Mouse (Mus musculus): ENCODE results near the gene Psmb3. TPM values are rescaled to one million over a fixed set of nuclear protein-coding genes. Genes with fewer than 3 reads are reported as not detected.

The Psmb3 gene
- total and polyA plus RNA-seq, 3 experiments: 648 to 914 TPM; not detected in 1

GRCm38 (mm10) chr11:97719041-97719440 lies 15.8 kb downstream of the Psmb3 start:
- no peaks in the 10 kb centered on the region for H3K9me3 ChIP-seq (replicated peaks; ENCODE audit: insufficient read depth, low read length)
- H3K4me1 ChIP-seq (ENCODE audit: control insufficient read depth in 1 of 2, insufficient read depth in 2 of 2, low read length in 2 of 2): peaks cover 0 to 3% of the 10 kb centered on the region in 2 experiments; a peak in 2 of 4 replicates
- no peak overlapping the region for H3K9ac ChIP-seq (ENCODE audit: control insufficient read depth, low read depth, low read length, poor library complexity, severe bottlenecking)
- no peak for TF ChIP-seq TBP (IDR thresholded peaks at IDR 0.05; ENCODE audit: low read depth, low read length)
- no peak for TF ChIP-seq USF1 (IDR thresholded peaks at IDR 0.05; ENCODE audit: low read depth, low read length)
- TF ChIP-seq ZKSCAN1 (IDR thresholded peaks at IDR 0.05; ENCODE audit: low read depth, low read length): no peak
- no peak for TF ChIP-seq NELFE (IDR thresholded peaks at IDR 0.05; ENCODE audit: low read depth, low read length)
- no peak for TF ChIP-seq EP300 (IDR thresholded peaks at IDR 0.05; ENCODE audit: low read depth in 1 of 2, low read length in 2 of 2)
- no peak for TF ChIP-seq CTCF (IDR thresholded peaks at IDR 0.05 in 2 of 3, conservative IDR thresholded peaks at IDR 0.05 in 1 of 3; ENCODE audit: control insufficient read depth in 1 of 3, insufficient read depth in 1 of 3, low read depth in 2 of 3, low read length in 3 of 3, poor library complexity in 1 of 3, severe bottlenecking in 1 of 3)
- no peak for TF ChIP-seq ELF1 (IDR thresholded peaks at IDR 0.05; ENCODE audit: low read depth, low read length)
- TF ChIP-seq POLR2AphosphoS2 (IDR thresholded peaks at IDR 0.05; ENCODE audit: low read length): no peak
- TF ChIP-seq TAL1 (IDR thresholded peaks at IDR 0.05; ENCODE audit: low read length): no peak
- no peak for TF ChIP-seq ZNF384 (IDR thresholded peaks at IDR 0.05; ENCODE audit: low read depth, low read length)
- TF ChIP-seq MXI1 (IDR thresholded peaks at IDR 0.05; ENCODE audit: low read depth, low read length): no peak
- TF ChIP-seq JUND (IDR thresholded peaks at IDR 0.05; ENCODE audit: low read depth, low read length): no peak
- TF ChIP-seq RAD21 (IDR thresholded peaks at IDR 0.05; ENCODE audit: low read depth, low read length): no peak
- TF ChIP-seq MYB (IDR thresholded peaks at IDR 0.05; ENCODE audit: low read depth, low read length): no peak
- no peak for TF ChIP-seq MAX (IDR thresholded peaks at IDR 0.05; ENCODE audit: low read length)
- H3K27ac ChIP-seq (ENCODE audit: control insufficient read depth, low read depth, low read length): no peak overlapping the region; the same call in 1 of the 2 replicates
- peaks cover 3 to 12% of the 10 kb centered on the region in 2 experiments; a peak in 3 of 4 replicates for H3K36me3 ChIP-seq (ENCODE audit: control insufficient read depth in 1 of 2, insufficient read depth in 2 of 2, low read length in 2 of 2)
- H3K79me2 ChIP-seq (ENCODE audit: control insufficient read depth, insufficient read depth, low read length, poor library complexity): no peaks in the 10 kb centered on the region
- no peaks in the 10 kb centered on the region for H3K27me3 ChIP-seq (ENCODE audit: control insufficient read depth in 1 of 2, insufficient read depth in 2 of 2, low read length in 2 of 2)
- H3K4me3 ChIP-seq (ENCODE audit: control insufficient read depth in 1 of 2, insufficient read depth in 1 of 2, low read depth in 2 of 2, low read length in 2 of 2): no peak overlapping the region
- no peak for DNase-seq (ENCODE audit: low read depth, low spot score)

GRCm38 (mm10) chr11:97721338-97721737 lies 18.1 kb downstream of the Psmb3 start:
- Histone ChIP-seq H3K79me2 (ENCODE audit: control insufficient read depth, insufficient read depth, low read length, poor library complexity) (no peaks in the 10 kb centered on the region), H3K4me1 (ENCODE audit: control insufficient read depth in 1 of 2, insufficient read depth in 2 of 2, low read length in 2 of 2) (peaks cover 0 to 3% of the 10 kb centered on the region in 2 experiments; a peak in 2 of 4 replicates), H3K4me3 (ENCODE audit: control insufficient read depth in 1 of 2, insufficient read depth in 1 of 2, low read depth in 2 of 2, low read length in 2 of 2) (no peak overlapping the region), H3K9me3 (replicated peaks; ENCODE audit: insufficient read depth, low read length) (no peaks in the 10 kb centered on the region), H3K27ac (ENCODE audit: control insufficient read depth, low read depth, low read length) (no peak overlapping the region), H3K27me3 (ENCODE audit: control insufficient read depth in 1 of 2, insufficient read depth in 2 of 2, low read length in 2 of 2) (no peaks in the 10 kb centered on the region), H3K9ac (ENCODE audit: control insufficient read depth, low read depth, low read length, poor library complexity, severe bottlenecking) (no peak overlapping the region), H3K36me3 (ENCODE audit: control insufficient read depth in 1 of 2, insufficient read depth in 2 of 2, low read length in 2 of 2) (peaks cover 3 to 14% of the 10 kb centered on the region in 2 experiments; a peak in 3 of 4 replicates)
- TF ChIP-seq NRF1 (IDR thresholded peaks at IDR 0.05; ENCODE audit: insufficient read depth, low read depth, low read length, poor library complexity, severe bottlenecking) (no peak), MYB (IDR thresholded peaks at IDR 0.05; ENCODE audit: low read depth, low read length) (no peak), MAX (IDR thresholded peaks at IDR 0.05; ENCODE audit: low read length) (no peak), MYC (IDR thresholded peaks at IDR 0.05; ENCODE audit: low read depth, low read length) (no peak), USF2 (IDR thresholded peaks at IDR 0.05; ENCODE audit: borderline replicate concordance in 1 of 2, insufficient read depth in 1 of 2, low read depth in 1 of 2, low read length in 2 of 2) (no peak), ZC3H11A (IDR thresholded peaks at IDR 0.05; ENCODE audit: low read depth, low read length) (no peak), POLR2A (IDR thresholded peaks at IDR 0.05; ENCODE audit: control insufficient read depth in 1 of 2, insufficient read depth in 1 of 2, low read depth in 1 of 2, low read length in 2 of 2, poor library complexity in 1 of 2) (no peak), ZMIZ1 (IDR thresholded peaks at IDR 0.05; ENCODE audit: low read depth, low read length) (no peak), TCF12 (IDR thresholded peaks at IDR 0.05; ENCODE audit: low read depth, low read length) (no peak), POLR2AphosphoS2 (IDR thresholded peaks at IDR 0.05; ENCODE audit: low read length) (no peak), GATA1 (IDR thresholded peaks at IDR 0.05; ENCODE audit: low read depth, low read length) (no peak), MAZ (IDR thresholded peaks at IDR 0.05; ENCODE audit: low read depth, low read length) (no peak), GABPA (IDR thresholded peaks at IDR 0.05; ENCODE audit: low read depth, low read length) (no peak), SMC3 (IDR thresholded peaks at IDR 0.05; ENCODE audit: low read depth, low read length) (no peak), EP300 (IDR thresholded peaks at IDR 0.05; ENCODE audit: low read depth in 1 of 2, low read length in 2 of 2) (no peak), UBTF (IDR thresholded peaks at IDR 0.05; ENCODE audit: borderline replicate concordance, insufficient read depth, low read depth, low read length) (no peak), ZKSCAN1 (IDR thresholded peaks at IDR 0.05; ENCODE audit: low read depth, low read length) (no peak), ZNF384 (IDR thresholded peaks at IDR 0.05; ENCODE audit: low read depth, low read length) (no peak), RAD21 (IDR thresholded peaks at IDR 0.05; ENCODE audit: low read depth, low read length) (no peak)
- DNase-seq (ENCODE audit: low read depth, low spot score): no peak

Measured in MEL (cell line).